Mouse (Mus musculus) kidney, adult 2 months (tissue): ENCODE measurements around the gene Kntc1.

Source experiments
- CTCF ChIP-seq: fragments of 200-500 bp; conservative IDR thresholded peaks from 2 replicates; pipeline ENCODE4 v1.5.1; 2011; ENCODE audit warnings: low read depth, mild to moderate bottlenecking, control low read depth, low read length, moderate library complexity, mixed read lengths; ENCODE audit not compliant: insufficient read depth, insufficient read length
- POLR2A ChIP-seq: fragments of 200-500 bp; IDR thresholded peaks from one replicate; pipeline ENCODE4 v1.6.1; 2011; ENCODE audit warnings: low read depth, low read length, control low read depth

DNA sequence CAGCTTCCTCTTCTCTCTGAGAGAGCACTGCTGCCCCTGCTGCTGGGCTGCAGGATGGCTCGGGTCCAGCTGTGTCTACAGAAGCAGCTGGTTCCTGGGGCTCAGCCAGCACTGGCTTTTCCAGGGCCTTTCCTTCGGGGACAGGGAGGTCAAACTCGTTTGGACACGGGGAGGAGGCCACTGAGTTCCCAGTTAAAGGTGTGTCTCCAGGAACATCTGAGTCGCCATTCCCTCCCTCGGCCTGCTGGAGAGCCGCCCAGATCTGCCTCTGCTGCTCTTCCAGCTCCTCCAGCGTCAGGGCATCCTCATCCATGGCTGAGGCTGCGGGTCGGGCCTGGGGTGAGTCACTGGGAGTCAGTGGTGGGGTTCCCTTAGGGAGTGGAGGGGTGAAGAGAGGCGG, 48.9 kb upstream of the Kntc1 start:
- no peak for TF ChIP-seq CTCF
- no peak for TF ChIP-seq POLR2A
